Mouse (Mus musculus): ENCODE measurements at regions not wholly inside any gene's neighbourhood (a gene's known extent, or its start where the extent isn't known, plus 50 kb on each side); places are given as distances from the start of the nearest gene placed in this dataset.

DNA sequence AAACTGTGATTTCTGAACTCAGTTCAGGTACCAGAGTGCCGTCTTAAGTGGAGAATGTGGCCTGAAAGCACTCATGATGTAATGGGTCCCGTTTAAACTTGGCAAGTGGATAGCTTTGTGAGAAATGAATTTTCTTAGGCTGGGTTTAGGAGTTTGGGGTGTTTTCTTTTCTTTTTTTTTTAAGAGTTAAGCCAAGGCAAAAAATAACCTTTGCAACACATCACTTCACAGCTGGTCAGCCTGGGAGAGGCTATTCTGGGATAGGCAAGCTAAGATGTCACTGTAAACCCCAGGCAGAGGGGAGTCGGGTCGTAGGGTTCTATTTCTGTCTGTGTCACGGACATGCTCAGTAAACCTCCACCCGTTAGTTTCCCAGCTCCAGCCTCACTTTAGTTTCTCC is 100.9 kb downstream of the Zfp36l1 start:
- H3K9me3 ChIP-seq (replicated peaks; ENCODE audit: low read length), result no peaks in the 10 kb centered on the region
- 38% methylated on average over 6 of the region's 6 CpGs for WGBS
- no peak for TF ChIP-seq CTCF (IDR thresholded peaks at IDR 0.05; ENCODE audit: low read depth)
- H3K4me3 ChIP-seq (replicated peaks; ENCODE audit: low read depth, low read length), result no peak overlapping the region
- H3K36me3 ChIP-seq (ENCODE audit: insufficient read depth, low read length), result no peaks in the 10 kb centered on the region
- ATAC-seq (replicated peaks; ENCODE audit: low FRiP score, low read depth) (no peak), DNase-seq (ENCODE audit: low spot score) (peak; percentile 55)
- peaks cover 5% of the 10 kb centered on the region for H3K4me1 ChIP-seq (replicated peaks; ENCODE audit: insufficient read depth, low read length)
- no peak overlapping the region for H3K9ac ChIP-seq (ENCODE audit: low read depth, low read length)
- H3K4me2 ChIP-seq (ENCODE audit: low read length), result no peak overlapping the region
- no peaks in the 10 kb centered on the region for H3K27me3 ChIP-seq (ENCODE audit: insufficient read depth, low read length)
- no peak overlapping the region for H3K27ac ChIP-seq

DNA sequence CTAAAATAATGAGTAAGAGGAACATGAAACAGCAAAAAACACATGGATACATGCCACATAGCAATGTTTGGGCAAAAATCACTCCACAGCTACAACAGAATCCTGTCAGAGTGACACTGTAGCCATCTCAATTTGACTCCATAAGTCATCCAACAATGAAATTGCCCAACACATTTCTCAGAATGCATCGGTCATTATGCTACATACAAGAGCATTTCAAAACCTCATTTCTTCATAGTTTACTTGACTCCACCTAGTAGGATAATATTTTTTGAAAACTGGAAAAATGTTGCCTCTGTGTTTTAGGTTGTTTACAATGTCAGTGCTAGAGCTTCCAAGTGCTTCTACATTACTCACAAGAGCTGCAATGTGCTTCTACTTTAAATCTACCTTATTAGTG is 101.9 kb downstream of the Zfp36l1 start:
- ATAC-seq (replicated peaks; ENCODE audit: low FRiP score, low read depth) (no peak), DNase-seq (ENCODE audit: low spot score) (no peak)
- WGBS, result 93% methylated on average over 1 of the region's 1 CpGs
- no peak overlapping the region for H3K9ac ChIP-seq (ENCODE audit: low read depth, low read length)
- no peak for TF ChIP-seq CTCF (IDR thresholded peaks at IDR 0.05; ENCODE audit: low read depth)
- no peaks in the 10 kb centered on the region; the same call in none of the 2 replicates for H3K4me1 ChIP-seq (replicated peaks; ENCODE audit: insufficient read depth, low read length)
- H3K27ac ChIP-seq, result no peak overlapping the region
- H3K9me3 ChIP-seq (replicated peaks; ENCODE audit: low read length), result no peaks in the 10 kb centered on the region
- H3K36me3 ChIP-seq (ENCODE audit: insufficient read depth, low read length), result no peaks in the 10 kb centered on the region
- no peak overlapping the region for H3K4me3 ChIP-seq (replicated peaks; ENCODE audit: low read depth, low read length)
- H3K27me3 ChIP-seq (ENCODE audit: insufficient read depth, low read length), result no peaks in the 10 kb centered on the region
- no peak overlapping the region for H3K4me2 ChIP-seq (ENCODE audit: low read length)

DNA sequence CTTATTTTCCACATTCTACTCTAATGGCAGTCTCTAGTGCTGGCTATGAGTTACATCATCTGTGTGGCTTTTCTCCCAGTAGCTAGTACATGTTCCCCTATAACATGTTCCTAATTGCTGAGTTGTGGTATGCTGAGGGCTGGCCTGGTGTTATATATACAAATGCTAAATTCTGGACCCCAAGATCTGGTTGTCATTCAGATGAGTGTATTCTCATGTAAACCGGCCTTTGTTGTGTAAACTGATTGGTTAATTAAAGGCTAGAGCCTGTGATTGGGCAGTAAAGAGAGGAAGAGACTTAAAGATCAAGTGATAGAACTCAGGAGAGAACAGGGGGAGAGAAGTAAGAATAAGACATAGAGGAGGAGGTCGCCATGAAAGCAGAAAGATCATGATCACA is 102.6 kb downstream of the Zfp36l1 start:
- no peak for ATAC-seq (replicated peaks; ENCODE audit: low FRiP score, low read depth)
- no peaks in the 10 kb centered on the region for H3K36me3 ChIP-seq (ENCODE audit: insufficient read depth, low read length)
- H3K27ac ChIP-seq, result no peak overlapping the region
- DNase-seq (ENCODE audit: low spot score), result no peak
- H3K27me3 ChIP-seq (ENCODE audit: insufficient read depth, low read length), result no peaks in the 10 kb centered on the region
- H3K4me1 ChIP-seq (replicated peaks; ENCODE audit: insufficient read depth, low read length), result no peaks in the 10 kb centered on the region; the same call in none of the 2 replicates
- H3K4me3 ChIP-seq (replicated peaks; ENCODE audit: low read depth, low read length), result no peak overlapping the region
- no peak overlapping the region for H3K9ac ChIP-seq (ENCODE audit: low read depth, low read length)
- WGBS, result 74% methylated on average over 2 of the region's 2 CpGs
- no peak for TF ChIP-seq CTCF (IDR thresholded peaks at IDR 0.05; ENCODE audit: low read depth)
- H3K4me2 ChIP-seq (ENCODE audit: low read length), result no peak overlapping the region
- H3K9me3 ChIP-seq (replicated peaks; ENCODE audit: low read length), result no peaks in the 10 kb centered on the region

DNA sequence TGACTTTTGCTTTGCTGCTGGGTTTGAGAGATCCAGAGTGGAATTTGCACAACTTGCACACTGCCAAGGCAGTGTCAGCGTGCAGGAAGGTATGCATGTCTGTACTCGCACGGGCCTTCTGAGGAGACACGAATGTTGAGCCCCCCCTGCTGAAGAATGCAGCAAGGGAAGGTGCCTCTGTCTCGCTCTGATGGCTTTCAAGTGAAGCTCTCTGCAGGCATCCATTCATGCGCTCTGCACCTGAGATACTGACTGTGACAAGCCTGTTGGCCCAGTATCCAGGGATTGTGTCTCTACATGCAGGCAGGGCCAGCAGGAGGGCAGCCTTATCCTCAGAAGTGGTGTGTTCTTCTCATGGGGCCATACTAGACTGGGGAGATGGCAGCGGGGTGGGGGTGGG is 105.0 kb downstream of the Zfp36l1 start:
- no peaks in the 10 kb centered on the region for H3K9me3 ChIP-seq (replicated peaks; ENCODE audit: low read length)
- H3K36me3 ChIP-seq (ENCODE audit: insufficient read depth, low read length), result no peaks in the 10 kb centered on the region
- 54% methylated on average over 7 of the region's 7 CpGs for WGBS
- H3K4me3 ChIP-seq (replicated peaks; ENCODE audit: low read depth, low read length), result no peak overlapping the region
- peaks cover 5% of the 10 kb centered on the region; the same call in 1 of the 2 replicates for H3K4me1 ChIP-seq (replicated peaks; ENCODE audit: insufficient read depth, low read length)
- no peak for TF ChIP-seq CTCF (IDR thresholded peaks at IDR 0.05; ENCODE audit: low read depth)
- H3K27me3 ChIP-seq (ENCODE audit: insufficient read depth, low read length), result no peaks in the 10 kb centered on the region
- H3K4me2 ChIP-seq (ENCODE audit: low read length), result no peak overlapping the region
- H3K9ac ChIP-seq (ENCODE audit: low read depth, low read length), result no peak overlapping the region
- DNase-seq (ENCODE audit: low spot score), result no peak
- H3K27ac ChIP-seq, result no peak overlapping the region
- no peak for ATAC-seq (replicated peaks; ENCODE audit: low FRiP score, low read depth)

DNA sequence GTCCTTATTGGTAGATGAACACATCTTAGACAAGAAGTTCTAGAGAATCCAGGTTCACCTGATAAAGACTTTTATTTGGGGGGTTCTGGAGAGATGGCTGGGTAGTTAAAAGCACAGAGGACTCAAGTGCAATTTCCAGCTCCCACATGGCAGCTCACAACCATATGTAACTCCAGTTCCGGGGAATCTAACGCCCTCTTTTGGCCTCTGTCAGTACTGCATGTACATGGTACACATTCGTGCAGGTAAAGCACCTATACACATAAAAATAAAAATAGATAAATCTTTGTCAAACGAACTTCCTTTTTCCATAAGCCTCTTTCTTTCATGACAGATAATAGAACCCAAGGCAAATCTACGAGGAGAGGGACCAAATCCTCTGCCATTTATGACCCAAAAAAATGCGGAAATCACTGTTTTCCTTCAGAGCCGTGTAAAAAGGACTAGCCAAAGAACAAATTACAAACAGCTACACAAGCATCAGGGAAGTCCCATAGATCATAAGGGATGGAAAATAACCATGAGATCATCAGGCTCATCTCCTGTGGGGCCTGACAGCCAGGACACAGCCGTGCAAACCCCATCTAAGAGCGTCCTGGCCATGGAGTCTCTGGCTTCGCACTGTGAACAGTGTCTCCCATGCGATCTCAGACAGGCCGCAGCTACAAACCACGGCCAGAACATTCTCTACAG is 107.4 kb downstream of the Zfp36l1 start:
- 86% methylated on average over 13 of the region's 13 CpGs for WGBS
- no peaks in the 10 kb centered on the region for H3K36me3 ChIP-seq (ENCODE audit: insufficient read depth, low read length)
- DNase-seq (ENCODE audit: low spot score), result no peak

DNA sequence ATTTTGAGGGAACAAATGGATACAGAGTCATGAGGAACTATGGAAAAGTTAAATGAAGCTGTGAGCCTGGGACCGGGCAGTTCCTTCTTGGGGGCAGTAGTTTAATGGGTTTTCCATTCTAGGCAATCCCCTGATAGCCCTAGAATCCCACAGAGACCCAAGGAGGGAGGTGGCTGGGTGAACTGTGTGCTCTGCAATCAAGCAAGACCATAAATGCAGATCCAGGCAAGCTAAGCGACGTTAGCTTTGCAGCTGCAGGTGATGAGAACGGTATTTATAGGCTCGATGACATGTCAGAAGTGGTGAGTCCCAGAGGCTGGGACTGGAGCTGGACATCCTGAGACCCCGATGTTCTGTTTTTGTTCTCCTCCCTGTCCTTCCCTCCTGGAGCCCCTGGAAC is 108.2 kb downstream of the Zfp36l1 start:
- no peak for DNase-seq (ENCODE audit: low spot score)
- Histone ChIP-seq H3K9ac (ENCODE audit: low read depth, low read length) (no peak overlapping the region), H3K4me2 (ENCODE audit: low read length) (no peak overlapping the region), H3K9me3 (replicated peaks; ENCODE audit: low read length) (no peaks in the 10 kb centered on the region), H3K4me1 (replicated peaks; ENCODE audit: insufficient read depth, low read length) (peaks cover 15% of the 10 kb centered on the region; the same call in 1 of the 2 replicates), H3K27ac (no peak overlapping the region), H3K36me3 (ENCODE audit: insufficient read depth, low read length) (no peaks in the 10 kb centered on the region), H3K27me3 (ENCODE audit: insufficient read depth, low read length) (no peaks in the 10 kb centered on the region), H3K4me3 (replicated peaks; ENCODE audit: low read depth, low read length) (no peak overlapping the region)
- TF ChIP-seq CTCF (IDR thresholded peaks at IDR 0.05; ENCODE audit: low read depth), result no peak
- ATAC-seq (replicated peaks; ENCODE audit: low FRiP score, low read depth), result no peak
- WGBS, result 48% methylated on average over 6 of the region's 6 CpGs

More for the DNA sequence above, 107.4 kb downstream of the Zfp36l1 start:
- Histone ChIP-seq H3K4me1 (replicated peaks; ENCODE audit: insufficient read depth, low read length) (peaks cover 15% of the 10 kb centered on the region; the same call in 1 of the 2 replicates), H3K4me2 (ENCODE audit: low read length) (no peak overlapping the region), H3K27me3 (ENCODE audit: insufficient read depth, low read length) (no peaks in the 10 kb centered on the region), H3K9me3 (replicated peaks; ENCODE audit: low read length) (no peaks in the 10 kb centered on the region), H3K4me3 (replicated peaks; ENCODE audit: low read depth, low read length) (no peak overlapping the region), H3K9ac (ENCODE audit: low read depth, low read length) (no peak overlapping the region), H3K27ac (no peak overlapping the region)
- no peak for ATAC-seq (replicated peaks; ENCODE audit: low FRiP score, low read depth)
- no peak for TF ChIP-seq CTCF (IDR thresholded peaks at IDR 0.05; ENCODE audit: low read depth)

DNA sequence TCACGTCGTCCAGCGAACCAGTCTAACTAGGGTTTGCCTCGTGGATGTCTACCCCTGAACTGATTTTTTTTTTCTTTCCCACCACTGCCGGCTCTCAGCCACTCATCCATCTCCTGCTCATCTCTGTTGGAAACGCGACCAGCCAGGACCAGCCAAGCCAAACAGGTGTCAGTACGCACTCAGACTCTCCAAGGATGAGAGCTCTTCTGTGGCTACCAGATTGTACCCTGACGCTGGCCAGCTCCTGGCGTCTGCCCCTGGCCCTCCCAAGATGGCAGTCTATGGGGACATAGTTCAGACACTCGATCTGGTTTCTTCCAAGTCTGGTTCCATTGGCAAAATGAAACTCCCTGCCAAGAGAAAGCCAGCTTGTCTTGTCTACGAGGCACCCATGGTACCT is 109.3 kb downstream of the Zfp36l1 start:
- Histone ChIP-seq H3K27me3 (ENCODE audit: insufficient read depth, low read length) (no peaks in the 10 kb centered on the region), H3K4me1 (replicated peaks; ENCODE audit: insufficient read depth, low read length) (peaks cover 23% of the 10 kb centered on the region), H3K36me3 (ENCODE audit: insufficient read depth, low read length) (no peaks in the 10 kb centered on the region), H3K9me3 (replicated peaks; ENCODE audit: low read length) (no peaks in the 10 kb centered on the region), H3K4me3 (replicated peaks; ENCODE audit: low read depth, low read length) (no peak overlapping the region), H3K9ac (ENCODE audit: low read depth, low read length) (no peak overlapping the region), H3K27ac (no peak overlapping the region), H3K4me2 (ENCODE audit: low read length) (no peak overlapping the region)
- WGBS, result 72% methylated on average over 12 of the region's 12 CpGs
- TF ChIP-seq CTCF (IDR thresholded peaks at IDR 0.05; ENCODE audit: low read depth), result no peak
- ATAC-seq (replicated peaks; ENCODE audit: low FRiP score, low read depth) (no peak), DNase-seq (ENCODE audit: low spot score) (no peak)

Measured in kidney, postnatal 0 days (tissue).